Mouse (Mus musculus) gastrocnemius, postnatal 10 days (tissue): ENCODE results near the gene Cxcr1. TPM values are rescaled to one million over a fixed set of nuclear protein-coding genes. Genes with fewer than 3 reads are reported as not detected.
"Not testable (repeated sequence)": the region's sequence is repeated elsewhere in the genome, so short reads cannot be mapped to it uniquely, and the experiment has no call there.

Experiments
- DNase-seq: peaks from one replicate; pipeline ENCODE4 v3.0.0; 2021; ENCODE audit warnings: mixed read lengths
- total RNA-seq, 2 experiments: library from RNA; stranded (reverse); gene quantifications; 2 replicates each; pipeline ENCODE4 v1.2.3; 2021

Gene Cxcr1
- total RNA-seq, 2 experiments from 2014 or later = not detected

GRCm38 (mm10) chr1:74195961-74196360, 1.5 kb upstream of the Cxcr1 start:
- DNase-seq = no peak

GRCm38 (mm10) chr1:74192711-74193110, 1.7 kb downstream of the Cxcr1 start:
- DNase-seq = no peak

- no peak for DNase-seq
These were observed 4.0 kb downstream of the Cxcr1 start for GRCm38 (mm10) chr1:74190471-74190870.

- DNase-seq = no peak
These were observed 11.4 kb downstream of the Cxcr1 start for GRCm38 (mm10) chr1:74183006-74183405.

GRCm38 (mm10) chr1:74181462-74181861, 13.0 kb downstream of the Cxcr1 start:
- DNase-seq = no peak

GRCm38 (mm10) chr1:74179624-74180408, 14.6 kb downstream of the Cxcr1 start:
- no peak for DNase-seq

GRCm38 (mm10) chr1:74178618-74179017, 15.8 kb downstream of the Cxcr1 start:
- no peak for DNase-seq

- DNase-seq = no peak
These were observed 18.7 kb downstream of the Cxcr1 start for GRCm38 (mm10) chr1:74175731-74176130.

- DNase-seq = no peak
These were observed 21.7 kb downstream of the Cxcr1 start for GRCm38 (mm10) chr1:74172722-74173121.

GRCm38 (mm10) chr1:74169721-74170120, 24.7 kb downstream of the Cxcr1 start:
- no peak for DNase-seq

GRCm38 (mm10) chr1:74167136-74167535, 27.3 kb downstream of the Cxcr1 start:
- no peak for DNase-seq

GRCm38 (mm10) chr1:74160036-74160435, 34.4 kb downstream of the Cxcr1 start:
- no peak for DNase-seq

GRCm38 (mm10) chr1:74159613-74160012, 34.8 kb downstream of the Cxcr1 start:
- DNase-seq = not testable (repeated sequence)

GRCm38 (mm10) chr1:74156381-74156910, 38.0 kb downstream of the Cxcr1 start:
- DNase-seq = no peak

- no peak for DNase-seq
These were observed 38.9 kb downstream of the Cxcr1 start for GRCm38 (mm10) chr1:74155435-74156012.

GRCm38 (mm10) chr1:74153461-74154184, 40.8 kb downstream of the Cxcr1 start, which contains the start of gene Cxcr2:
Gene Cxcr2, plus strand, starts transcription at chr1:74153989.
- no peak for DNase-seq

- no peak for DNase-seq
These were observed 43.3 kb downstream of the Cxcr1 start for GRCm38 (mm10) chr1:74151091-74151490.

- no peak for DNase-seq
These were observed 44.3 kb downstream of the Cxcr1 start for GRCm38 (mm10) chr1:74150101-74150500.

GRCm38 (mm10) chr1:74149106-74149885, 45.1 kb downstream of the Cxcr1 start:
- no peak for DNase-seq
